In the genomic region with DNA sequence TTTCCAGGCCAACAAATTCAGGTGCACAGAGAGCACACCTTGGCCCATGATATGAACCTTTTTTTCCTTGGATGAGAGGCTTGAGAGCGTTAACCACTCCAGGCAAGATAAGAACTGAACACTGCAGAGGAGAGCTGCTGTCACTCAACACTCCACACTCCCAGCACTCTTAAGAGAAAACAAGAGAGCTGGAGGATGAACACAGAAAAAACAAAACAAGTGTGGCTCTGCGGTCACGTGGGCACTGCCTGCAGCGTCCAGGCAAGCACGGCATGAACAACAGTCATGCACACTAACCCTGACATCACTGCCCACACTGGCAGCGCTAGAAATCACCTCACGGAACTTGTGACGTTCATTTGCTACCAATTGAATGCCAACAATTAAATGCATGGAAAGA, we compare ENCODE assay signal across 12 mouse cellular contexts. TPM values are rescaled to one million over a fixed set of nuclear protein-coding genes. Genes with fewer than 3 reads are reported as not detected.
DNase-seq lines count a peak whose midpoint lies in the region; ATAC-seq and TF ChIP-seq lines count a peak whose summit lies in the region.
"Had no signal": no experiment of that assay in that cellular context is flagged by ENCODE, and none has a peak within 500 bp of the region (broad histone marks: within the 10 kb centered on the region; RNA-seq: fewer than 3 reads in every experiment).

No protein-coding gene starts in this region.

- peaks cover 22% of the 10 kb centered on the region for H3K4me1 ChIP-seq in heart, embryonic 11.5 days (ENCODE audit: control insufficient read depth, insufficient read depth, low read length)
- peaks cover 16 to 48% of the 10 kb centered on the region in 2 experiments for H3K4me1 ChIP-seq in CH12.LX (ENCODE audit: control insufficient read depth in 1 of 2, insufficient read depth in 2 of 2)
- peaks cover 37% of the 10 kb centered on the region for H3K4me1 ChIP-seq in heart, embryonic 15.5 days (replicated peaks)
- peaks cover 29% of the 10 kb centered on the region for H3K4me1 ChIP-seq in midbrain, embryonic 13.5 days (replicated peaks)

- DNase-seq in heart, postnatal 36 days: no peak
- DNase-seq in CH12.LX (ENCODE audit: extremely low read depth): no peak
- peak; percentile 36 to 52 for DNase-seq in kidney, postnatal 4 days
- DNase-seq in layer of hippocampus, postnatal 10 days (ENCODE audit: low spot score in 2 of 2): no peak
- DNase-seq: adrenal gland, postnatal 10 days; cerebellum, adult 11-12 months; right cerebral cortex, postnatal 25 days; thymus, postnatal 36 days had no signal

- H3K9ac ChIP-seq in heart, embryonic 11.5 days (ENCODE audit: low read depth, low read length): no peak overlapping the region
- no peak overlapping the region for H3K9ac ChIP-seq in CH12.LX (ENCODE audit: insufficient read depth, low read depth)
- no peak overlapping the region for H3K9ac ChIP-seq in heart, embryonic 15.5 days
- H3K9ac ChIP-seq in midbrain, embryonic 13.5 days (replicated peaks): no peak overlapping the region

- TF ChIP-seq RAD21 in CH12.LX (IDR thresholded peaks at IDR 0.05; ENCODE audit: low read depth, low read length): no peak

- dilution Hi-C loops in CH12.LX (cut with MboI; ENCODE audit: extremely low pct_ligation_motif_present, extremely low pct_unique_long_range_greater_than_20kb, low sequenced_read_pairs): no loop called here

- in situ Hi-C loops in CH12.LX (cut with MboI; ENCODE audit: low pct_ligation_motif_present, low pct_unique_long_range_greater_than_20kb, low sequenced_read_pairs): no loop called here

- H3K36me3 ChIP-seq in heart, embryonic 11.5 days (ENCODE audit: control insufficient read depth, insufficient read depth, low read length): no peaks in the 10 kb centered on the region
- H3K36me3 ChIP-seq in CH12.LX (replicated peaks in 1 of 2; ENCODE audit: control insufficient read depth in 1 of 2, insufficient read depth in 1 of 2, low read length in 1 of 2): peaks cover 0 to 34% of the 10 kb centered on the region in 2 experiments
- H3K36me3 ChIP-seq in heart, embryonic 15.5 days: no peaks in the 10 kb centered on the region
- no peaks in the 10 kb centered on the region for H3K36me3 ChIP-seq in midbrain, embryonic 13.5 days

- no peaks in the 10 kb centered on the region for H3K27me3 ChIP-seq in heart, embryonic 11.5 days (ENCODE audit: control insufficient read depth, insufficient read depth, low read length)
- H3K27me3 ChIP-seq in CH12.LX (replicated peaks): no peaks in the 10 kb centered on the region
- no peaks in the 10 kb centered on the region for H3K27me3 ChIP-seq in heart, embryonic 15.5 days
- no peaks in the 10 kb centered on the region for H3K27me3 ChIP-seq in midbrain, embryonic 13.5 days

- TF ChIP-seq EP300 in CH12.LX (IDR thresholded peaks at IDR 0.05; ENCODE audit: low read length): no peak

- H3K4me3 ChIP-seq in heart, embryonic 11.5 days (ENCODE audit: low read depth, low read length): no peak overlapping the region
- H3K4me3 ChIP-seq in CH12.LX (replicated peaks in 1 of 3; ENCODE audit: low read depth in 2 of 3, low read length in 2 of 3, poor library complexity in 1 of 3): no peak overlapping the region
- 0 out of 2 replicates have a peak overlapping the region, but pooled peaks have one; percentile 1 for H3K4me3 ChIP-seq in heart, embryonic 15.5 days
- H3K4me3 ChIP-seq in midbrain, embryonic 13.5 days (replicated peaks): no peak overlapping the region

- H3K79me2 ChIP-seq in CH12.LX (replicated peaks; ENCODE audit: control insufficient read depth, extremely low read depth, insufficient read depth, poor library complexity, severe bottlenecking): peaks cover 69% of the 10 kb centered on the region

- no peak overlapping the region for H3K27ac ChIP-seq in heart, embryonic 11.5 days (ENCODE audit: low read depth, low read length)
- no peak overlapping the region for H3K27ac ChIP-seq in CH12.LX (ENCODE audit: insufficient read depth, low read depth)
- peak overlapping the region; percentile 65 for H3K27ac ChIP-seq in heart, embryonic 15.5 days
- no peak overlapping the region for H3K27ac ChIP-seq in midbrain, embryonic 13.5 days

- TF ChIP-seq CTCF in CH12.LX (conservative IDR thresholded peaks at IDR 0.05 in 1 of 2, IDR thresholded peaks at IDR 0.05 in 1 of 2; ENCODE audit: low read depth in 2 of 2, low read length in 2 of 2): no peak

- intact Hi-C loops in heart, postnatal 36 days (cut with DNase I): loop anchor here (5.0 kb wide), 1 partner anchor 280 kb away; no protein-coding TSS in a partner anchor

- 33% methylated on average over 8 of the region's 8 CpGs for WGBS in heart, embryonic 11.5 days (ENCODE audit: insufficient replicate concordance)
- 32% methylated on average over 8 of the region's 8 CpGs for WGBS in heart, embryonic 15.5 days
- 83% methylated on average over 8 of the region's 8 CpGs for WGBS in midbrain, embryonic 13.5 days

- no peak for TF ChIP-seq POLR2A in CH12.LX (IDR thresholded peaks at IDR 0.05; ENCODE audit: low read depth, low read length)

- no peaks in the 10 kb centered on the region for H3K9me3 ChIP-seq in heart, embryonic 11.5 days (replicated peaks; ENCODE audit: control insufficient read depth, low read length)
- H3K9me3 ChIP-seq in CH12.LX (replicated peaks; ENCODE audit: low read length): no peaks in the 10 kb centered on the region
- H3K9me3 ChIP-seq in heart, embryonic 15.5 days (replicated peaks): no peaks in the 10 kb centered on the region
- H3K9me3 ChIP-seq in midbrain, embryonic 13.5 days: no peaks in the 10 kb centered on the region

- peak overlapping the region; percentile 25; the same call in 1 of the 2 replicates for H3K4me2 ChIP-seq in heart, embryonic 11.5 days
- H3K4me2 ChIP-seq in CH12.LX (ENCODE audit: insufficient read depth, low read depth, poor library complexity, severe bottlenecking): peak overlapping the region; percentile 33; the same call in 1 of the 2 replicates
- H3K4me2 ChIP-seq in heart, embryonic 15.5 days: peak overlapping the region; percentile 37
- no peak overlapping the region for H3K4me2 ChIP-seq in midbrain, embryonic 13.5 days (replicated peaks)

- ATAC-seq in heart, embryonic 11.5 days (replicated peaks; ENCODE audit: insufficient number of reproducible peaks, low FRiP score, low TSS enrichment): no peak
- 0 out of 2 replicates have a peak, but pooled peaks have one; percentile 37 for ATAC-seq in heart, embryonic 15.5 days (replicated peaks; ENCODE audit: insufficient number of reproducible peaks, insufficient read depth, low FRiP score, low read depth)
- no peak for ATAC-seq in midbrain, embryonic 13.5 days
- ATAC-seq: intestine, embryonic 16.5 days had no signal

TF ChIP-seq in CH12.LX, 34 proteins besides CTCF, POLR2A, EP300 and RAD21:
- TF ChIP-seq ETS1 (conservative IDR thresholded peaks at IDR 0.05; ENCODE audit: low read depth, low read length) (no peak), MAFK (IDR thresholded peaks at IDR 0.05; ENCODE audit: insufficient replicate concordance, low read length) (no peak), USF2 (conservative IDR thresholded peaks at IDR 0.05; ENCODE audit: low read depth, low read length) (peak; percentile 62), HCFC1 (IDR thresholded peaks at IDR 0.05; ENCODE audit: low read depth, low read length) (no peak), TCF12 (IDR thresholded peaks at IDR 0.05; ENCODE audit: low read depth, low read length) (no peak), MAX (IDR thresholded peaks at IDR 0.05; ENCODE audit: low read length) (peak; percentile 37; the same call in 1 of the 2 replicates), JUN (IDR thresholded peaks at IDR 0.05; ENCODE audit: insufficient read depth, low read depth, low read length) (no peak), ZKSCAN1 (IDR thresholded peaks at IDR 0.05; ENCODE audit: borderline replicate concordance, low read depth, low read length) (no peak), MEF2A (IDR thresholded peaks at IDR 0.05; ENCODE audit: borderline replicate concordance, low read depth, low read length) (no peak), MXI1 (IDR thresholded peaks at IDR 0.05; ENCODE audit: low read depth, low read length) (peak; percentile 50; the same call in 1 of the 2 replicates), SMC3 (IDR thresholded peaks at IDR 0.05; ENCODE audit: low read depth, low read length) (no peak), BHLHE40 (IDR thresholded peaks at IDR 0.05; ENCODE audit: low read depth, low read length) (peak; percentile 74), CHD1 (IDR thresholded peaks at IDR 0.05; ENCODE audit: low read depth, low read length) (no peak), ZNF384 (IDR thresholded peaks at IDR 0.05; ENCODE audit: low read depth, low read length) (no peak), PAX5 (IDR thresholded peaks at IDR 0.05; ENCODE audit: low read length) (no peak), NELFE (IDR thresholded peaks at IDR 0.05; ENCODE audit: low read depth, low read length) (no peak), CHD2 (IDR thresholded peaks at IDR 0.05; ENCODE audit: low read length) (no peak), KAT2A (IDR thresholded peaks at IDR 0.05; ENCODE audit: insufficient replicate concordance, low read length) (no peak), USF1 (IDR thresholded peaks at IDR 0.05; ENCODE audit: low read depth, low read length) (peak; percentile 72), TBP (conservative IDR thresholded peaks at IDR 0.05; ENCODE audit: low read depth, low read length) (no peak), ZC3H11A (IDR thresholded peaks at IDR 0.05; ENCODE audit: low read depth, low read length) (no peak)

RNA-seq across cellular contexts. Expression of a gene that starts 3.3 kb away (rescaled TPM):
- 35.7 and 36.1 TPM in 2 replicates for polyA plus RNA-seq in heart, embryonic 11.5 days (2014; fragmentation: Nextera tagmentation; extraction: Ambion mirVana)
- 1 to 10 TPM; 8.4 to 10.0 TPM for total RNA-seq in heart, postnatal 36 days (2021)
- total RNA-seq in CH12.LX (2012; rRNA removed): 17.8 and 18.8 TPM in 2 replicates
- 16.6 and 16.9 TPM in 2 replicates for total RNA-seq in CH12.LX (2014; rRNA removed)
- 28.9 and 33.0 TPM in 2 replicates for polyA plus RNA-seq in CH12.LX (2012; ENCODE audit: insufficient read length, low read depth)
- 28.7 and 29.3 TPM in 2 replicates for polyA plus RNA-seq in heart, embryonic 15.5 days (2015; fragmentation: Nextera tagmentation; extraction: Ambion mirVana)
- polyA plus RNA-seq in midbrain, embryonic 13.5 days (2015; fragmentation: Nextera tagmentation; extraction: Ambion mirVana): 43.0 and 43.3 TPM in 2 replicates
- 10 to 100 TPM; 14.8 to 16.6 TPM for total RNA-seq in layer of hippocampus, postnatal 10 days (2021)

Comparison
In these comparisons a context has a peak if more than half of its experiments do, and no peak if none do; other contexts are left out.
1. DNase-seq: peak in kidney, postnatal 4 days (2 of 2); none in heart, postnatal 36 days (0 of 2), CH12.LX (single experiment) and layer of hippocampus, postnatal 10 days (0 of 2).